Comparison of ENCODE assay signal across 8 mouse cellular contexts in the genomic region with DNA sequence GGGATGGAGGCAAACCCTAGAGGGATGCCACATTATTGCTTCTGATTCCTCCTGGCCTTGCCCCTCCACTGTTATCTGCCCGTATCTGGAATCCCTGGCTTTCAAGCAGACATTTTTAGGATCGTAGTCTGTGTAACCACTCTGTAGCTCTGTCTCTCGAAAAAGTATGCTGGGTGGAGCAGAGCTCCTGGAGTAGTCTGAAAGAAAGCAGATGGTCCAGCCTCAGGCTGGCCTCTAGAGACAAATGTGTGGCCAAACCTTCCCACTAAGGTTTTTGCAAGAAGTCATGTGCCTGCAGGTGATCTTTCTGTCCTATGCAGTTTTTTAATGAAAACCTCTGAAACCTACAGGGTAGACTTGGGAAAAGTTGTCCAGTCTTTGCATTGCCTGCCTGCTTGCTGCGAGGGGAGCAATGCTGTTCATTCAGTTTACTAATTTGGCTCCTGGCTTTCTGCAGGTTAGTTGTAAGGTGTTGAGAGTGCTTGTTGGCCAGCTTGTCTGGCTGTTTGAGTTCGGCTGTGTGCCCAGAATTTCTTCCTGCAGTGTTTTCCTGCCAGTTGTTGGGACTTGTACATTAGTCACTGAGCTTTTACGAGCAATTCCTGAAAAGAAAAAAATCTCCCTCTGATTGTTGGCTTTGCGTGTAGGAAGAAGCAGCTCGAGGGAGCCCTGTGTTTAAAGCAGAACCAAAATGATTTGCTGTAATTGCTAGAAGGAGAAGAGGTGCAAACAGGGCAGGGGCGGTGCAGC. TPM values are rescaled to one million over a fixed set of nuclear protein-coding genes. Genes with fewer than 3 reads are reported as not detected.
DNase-seq lines count a peak whose midpoint lies in the region; ATAC-seq and TF ChIP-seq lines count a peak whose summit lies in the region.

No protein-coding gene starts in this region.

- H3K9ac ChIP-seq in hindbrain, postnatal 0 days (replicated peaks; ENCODE audit: low read length) = peak overlapping the region; percentile 97; the same call in 1 of the 2 replicates
- peak overlapping the region; percentile 89 for H3K9ac ChIP-seq in liver, embryonic 11.5 days (ENCODE audit: low read depth, low read length)
- peak overlapping the region; percentile 97; the same call in 1 of the 2 replicates for H3K9ac ChIP-seq in neural tube, embryonic 14.5 days (replicated peaks; ENCODE audit: low read depth, low read length)

- no peak for TF ChIP-seq CTCF in embryonic fibroblast, embryonic 13.5 days (IDR thresholded peaks at IDR 0.05; ENCODE audit: borderline replicate concordance, insufficient read depth, low read length)
- TF ChIP-seq CTCF in hindbrain, postnatal 0 days (IDR thresholded peaks at IDR 0.05; ENCODE audit: low read depth) = no peak

- peaks cover 14% of the 10 kb centered on the region for H3K4me1 ChIP-seq in embryonic fibroblast, embryonic 13.5 days (ENCODE audit: control insufficient read depth, insufficient read depth, low read length)
- peaks cover 18% of the 10 kb centered on the region for H3K4me1 ChIP-seq in hindbrain, postnatal 0 days (ENCODE audit: insufficient read depth, low read length)
- H3K4me1 ChIP-seq in liver, embryonic 11.5 days (replicated peaks; ENCODE audit: control insufficient read depth, insufficient read depth, low read length) = peaks cover 63% of the 10 kb centered on the region
- H3K4me1 ChIP-seq in neural tube, embryonic 14.5 days (ENCODE audit: control insufficient read depth, insufficient read depth, low read length) = peaks cover 22% of the 10 kb centered on the region

- no peaks in the 10 kb centered on the region for H3K9me3 ChIP-seq in hindbrain, postnatal 0 days (ENCODE audit: low read length)
- H3K9me3 ChIP-seq in liver, embryonic 11.5 days (ENCODE audit: control insufficient read depth, low read length) = no peaks in the 10 kb centered on the region
- H3K9me3 ChIP-seq in neural tube, embryonic 14.5 days (ENCODE audit: control insufficient read depth, low read length) = no peaks in the 10 kb centered on the region

- peak overlapping the region; percentile 71 for H3K4me3 ChIP-seq in embryonic fibroblast, embryonic 13.5 days (ENCODE audit: insufficient read depth, low read length)
- H3K4me3 ChIP-seq in hindbrain, postnatal 0 days (ENCODE audit: low read length) = peak overlapping the region; percentile 96
- peak overlapping the region; percentile 82 for H3K4me3 ChIP-seq in liver, embryonic 11.5 days (ENCODE audit: low read depth, low read length)
- peak overlapping the region; percentile 81 for H3K4me3 ChIP-seq in neural tube, embryonic 14.5 days (ENCODE audit: low read depth, low read length)

- WGBS in hindbrain, postnatal 0 days = 27% methylated on average over 9 of the region's 9 CpGs
- 48% methylated on average over 9 of the region's 9 CpGs for WGBS in liver, embryonic 11.5 days
- 41% methylated on average over 9 of the region's 9 CpGs for WGBS in neural tube, embryonic 14.5 days

- no peak for TF ChIP-seq POLR2A in embryonic fibroblast, embryonic 13.5 days (IDR thresholded peaks at IDR 0.05; ENCODE audit: low read depth, low read length)

- peak overlapping the region; percentile 89 for H3K4me2 ChIP-seq in hindbrain, postnatal 0 days (ENCODE audit: low read depth, low read length)
- peak overlapping the region; percentile 95 for H3K4me2 ChIP-seq in liver, embryonic 11.5 days
- H3K4me2 ChIP-seq in neural tube, embryonic 14.5 days (ENCODE audit: low read depth, low read length) = peak overlapping the region; percentile 85

- no peaks in the 10 kb centered on the region for H3K27me3 ChIP-seq in hindbrain, postnatal 0 days (ENCODE audit: insufficient read depth, low read length)
- H3K27me3 ChIP-seq in liver, embryonic 11.5 days (replicated peaks; ENCODE audit: control insufficient read depth, insufficient read depth, low read length) = no peaks in the 10 kb centered on the region
- H3K27me3 ChIP-seq in neural tube, embryonic 14.5 days (ENCODE audit: control insufficient read depth, insufficient read depth, low read length) = no peaks in the 10 kb centered on the region

- 0 out of 2 replicates have a peak overlapping the region, but pooled peaks have one; percentile 18 for H3K27ac ChIP-seq in embryonic fibroblast, embryonic 13.5 days (ENCODE audit: insufficient read depth, low read length)
- peak overlapping the region; percentile 92; the same call in 1 of the 2 replicates for H3K27ac ChIP-seq in hindbrain, postnatal 0 days
- peak overlapping the region; percentile 77; the same call in 1 of the 2 replicates for H3K27ac ChIP-seq in liver, embryonic 11.5 days (ENCODE audit: low read depth, low read length)
- H3K27ac ChIP-seq in neural tube, embryonic 14.5 days (ENCODE audit: low read depth, low read length) = peak overlapping the region; percentile 94; the same call in 1 of the 2 replicates

- ATAC-seq in hindbrain, postnatal 0 days = no peak
- ATAC-seq in liver, embryonic 11.5 days (replicated peaks; ENCODE audit: low FRiP score) = no peak
- ATAC-seq in neural tube, embryonic 14.5 days (ENCODE audit: low read depth) = no peak

- no peaks in the 10 kb centered on the region for H3K36me3 ChIP-seq in hindbrain, postnatal 0 days (ENCODE audit: insufficient read depth, low read length)
- H3K36me3 ChIP-seq in liver, embryonic 11.5 days (ENCODE audit: control insufficient read depth, insufficient read depth, low read length) = no peaks in the 10 kb centered on the region
- no peaks in the 10 kb centered on the region for H3K36me3 ChIP-seq in neural tube, embryonic 14.5 days (ENCODE audit: control insufficient read depth, insufficient read depth, low read length)

- DNase-seq in 3134 (ENCODE audit: extremely low read depth, insufficient read length, low spot score) = peak; percentile 57
- peak; percentile 91 for DNase-seq in 3T3-L1 (ENCODE audit: low read depth, low spot score)
- DNase-seq in hindbrain, postnatal 0 days (ENCODE audit: low spot score) = peak; percentile 24
- DNase-seq in liver, embryonic 11.5 days (ENCODE audit: low spot score) = no peak
- DNase-seq in ovary, postnatal 10 days (ENCODE audit: low spot score) = no peak
- DNase-seq in yolk sac, embryonic 10.5 days (ENCODE audit: low spot score) = no peak

RNA-seq across cellular contexts. Expression of a gene that starts 1.7 kb away (rescaled TPM):
- 1.5 and 2.8 TPM in 2 replicates for polyA plus RNA-seq in embryonic fibroblast, embryonic 13.5 days (2011; ENCODE audit: insufficient read length, low read depth, missing spikeins)
- 10.0 and 13.1 TPM in 2 replicates for total RNA-seq in hindbrain, postnatal 0 days (2014; rRNA removed)
- polyA plus RNA-seq in hindbrain, postnatal 0 days (2015; fragmentation: Nextera tagmentation; extraction: Ambion mirVana) = 4.7 and 5.1 TPM in 2 replicates
- 7.0 and 8.3 TPM in 2 replicates for polyA plus RNA-seq in liver, embryonic 11.5 days (2014; fragmentation: Nextera tagmentation; extraction: Ambion mirVana)
- 4.8 and 6.7 TPM in 2 replicates for polyA plus RNA-seq in neural tube, embryonic 14.5 days (2014; fragmentation: Nextera tagmentation; extraction: Ambion mirVana)

RNA-seq across cellular contexts. Expression of a gene that starts 26.7 kb away (rescaled TPM):
- polyA plus RNA-seq in embryonic fibroblast, embryonic 13.5 days (2011; ENCODE audit: insufficient read length, low read depth, missing spikeins) = not detected in 2 replicates
- 1.9 and 4.3 TPM in 2 replicates for total RNA-seq in hindbrain, postnatal 0 days (2014; rRNA removed)
- 1.0 and 1.3 TPM in 2 replicates for polyA plus RNA-seq in hindbrain, postnatal 0 days (2015; fragmentation: Nextera tagmentation; extraction: Ambion mirVana)
- 0.18 and 0.45 TPM in 2 replicates for polyA plus RNA-seq in liver, embryonic 11.5 days (2014; fragmentation: Nextera tagmentation; extraction: Ambion mirVana)
- 2.2 and 2.7 TPM in 2 replicates for polyA plus RNA-seq in neural tube, embryonic 14.5 days (2014; fragmentation: Nextera tagmentation; extraction: Ambion mirVana)

RNA-seq across cellular contexts. Expression of a gene that starts 32.6 kb away (rescaled TPM):
- 163 and 173 TPM in 2 replicates for polyA plus RNA-seq in embryonic fibroblast, embryonic 13.5 days (2011; ENCODE audit: insufficient read length, low read depth, missing spikeins)
- 82.7 and 93.6 TPM in 2 replicates for total RNA-seq in hindbrain, postnatal 0 days (2014; rRNA removed)
- polyA plus RNA-seq in hindbrain, postnatal 0 days (2015; fragmentation: Nextera tagmentation; extraction: Ambion mirVana) = 325 and 326 TPM in 2 replicates
- 369 and 377 TPM in 2 replicates for polyA plus RNA-seq in liver, embryonic 11.5 days (2014; fragmentation: Nextera tagmentation; extraction: Ambion mirVana)
- polyA plus RNA-seq in neural tube, embryonic 14.5 days (2014; fragmentation: Nextera tagmentation; extraction: Ambion mirVana) = 280 and 285 TPM in 2 replicates

RNA-seq across cellular contexts. Expression of a gene that starts 40.8 kb away (rescaled TPM):
- polyA plus RNA-seq in embryonic fibroblast, embryonic 13.5 days (2011; ENCODE audit: insufficient read length, low read depth, missing spikeins) = 1.5 and 4.5 TPM in 2 replicates
- 65.0 and 76.9 TPM in 2 replicates for total RNA-seq in hindbrain, postnatal 0 days (2014; rRNA removed)
- polyA plus RNA-seq in hindbrain, postnatal 0 days (2015; fragmentation: Nextera tagmentation; extraction: Ambion mirVana) = 112 and 125 TPM in 2 replicates
- 5.0 and 7.7 TPM in 2 replicates for polyA plus RNA-seq in liver, embryonic 11.5 days (2014; fragmentation: Nextera tagmentation; extraction: Ambion mirVana)
- 37.7 and 55.7 TPM in 2 replicates for polyA plus RNA-seq in neural tube, embryonic 14.5 days (2014; fragmentation: Nextera tagmentation; extraction: Ambion mirVana)

Comparison
In these comparisons a context has a peak if more than half of its experiments do, and no peak if none do; other contexts are left out.
1. DNase-seq: peak in 3134 (single experiment), 3T3-L1 (single experiment) and hindbrain, postnatal 0 days (single experiment); none in liver, embryonic 11.5 days (single experiment), ovary, postnatal 10 days (single experiment) and yolk sac, embryonic 10.5 days (single experiment).
2. H3K27ac ChIP-seq: peak in every context shown above with its lines; median percentile 94 in neural tube, embryonic 14.5 days; 92 in hindbrain, postnatal 0 days; 77 in liver, embryonic 11.5 days; 18 in embryonic fibroblast, embryonic 13.5 days.
3. Peak in every context shown above with its lines, with median percentiles within 50 percentile points of each other: H3K4me3 ChIP-seq, H3K4me2 ChIP-seq and H3K9ac ChIP-seq.